Comparison of ENCODE assay signal across 25 mouse cellular contexts in the genomic region with DNA sequence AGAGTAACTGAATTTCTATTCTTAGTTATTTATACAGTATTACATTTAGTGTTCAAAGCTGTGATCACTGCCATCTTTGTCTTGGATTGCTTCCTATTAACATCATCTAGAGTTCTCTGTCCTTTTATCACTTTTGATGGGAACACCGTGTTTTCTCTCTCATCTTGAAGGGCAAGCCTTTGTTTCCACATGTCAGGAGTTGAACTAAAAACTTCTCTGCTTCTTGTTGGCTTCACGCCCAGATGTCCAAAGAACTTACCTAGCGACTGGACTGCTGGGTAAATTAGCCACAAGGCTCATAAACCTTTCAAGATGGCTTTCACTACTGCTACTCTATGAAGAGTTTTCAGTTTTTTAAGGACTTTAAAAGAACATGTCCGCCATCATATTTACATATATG.
DNase-seq lines count a peak whose midpoint lies in the region; ATAC-seq lines count a peak whose summit lies in the region.
"Had no signal": no experiment of that assay in that cellular context is flagged by ENCODE, and none has a peak within 500 bp of the region (broad histone marks: within the 10 kb centered on the region; RNA-seq: fewer than 3 reads in every experiment).

No protein-coding gene starts in this region.

- H3K36me3 ChIP-seq in heart, embryonic 12.5 days = peaks cover 18% of the 10 kb centered on the region
- H3K36me3 ChIP-seq: forebrain, embryonic 12.5 days; forebrain, embryonic 15.5 days; hindbrain, embryonic 12.5 days; hindbrain, embryonic 15.5 days had no signal

- H3K4me2 ChIP-seq in heart, embryonic 12.5 days = no peak overlapping the region
- H3K4me2 ChIP-seq: embryonic facial prominence, embryonic 12.5 days; embryonic facial prominence, embryonic 15.5 days; forebrain, embryonic 12.5 days; forebrain, embryonic 15.5 days; hindbrain, embryonic 12.5 days; hindbrain, embryonic 15.5 days had no signal

- no peaks in the 10 kb centered on the region for H3K9me3 ChIP-seq in heart, embryonic 12.5 days (replicated peaks)
- H3K9me3 ChIP-seq: embryonic facial prominence, embryonic 12.5 days; embryonic facial prominence, embryonic 15.5 days; forebrain, embryonic 12.5 days; forebrain, embryonic 15.5 days; G1E; heart, embryonic 10.5 days; hindbrain, embryonic 12.5 days; hindbrain, embryonic 15.5 days had no signal

- H3K4me3 ChIP-seq in heart, embryonic 12.5 days = no peak overlapping the region
- H3K4me3 ChIP-seq: embryonic facial prominence, embryonic 12.5 days; embryonic facial prominence, embryonic 15.5 days; forebrain, embryonic 12.5 days; forebrain, embryonic 15.5 days; heart, adult 2 months; heart, embryonic 10.5 days; hindbrain, embryonic 12.5 days; hindbrain, embryonic 15.5 days had no signal

- H3K27ac ChIP-seq in heart, embryonic 12.5 days (ENCODE audit: poor library complexity, severe bottlenecking) = no peak overlapping the region
- H3K27ac ChIP-seq: embryonic facial prominence, embryonic 12.5 days; embryonic facial prominence, embryonic 15.5 days; forebrain, embryonic 12.5 days; forebrain, embryonic 15.5 days; heart, adult 2 months; heart, embryonic 10.5 days; hindbrain, embryonic 12.5 days; hindbrain, embryonic 15.5 days had no signal

- no peak overlapping the region for H3K9ac ChIP-seq in heart, embryonic 12.5 days
- H3K9ac ChIP-seq: embryonic facial prominence, embryonic 12.5 days; embryonic facial prominence, embryonic 15.5 days; forebrain, embryonic 12.5 days; forebrain, embryonic 15.5 days; hindbrain, embryonic 12.5 days; hindbrain, embryonic 15.5 days had no signal

- ATAC-seq in heart, embryonic 12.5 days (ENCODE audit: insufficient number of reproducible peaks, low FRiP score) = no peak
- ATAC-seq: forebrain, embryonic 15.5 days; Patski had no signal

- WGBS in heart, embryonic 12.5 days = 70% methylated on average over 4 of the region's 4 CpGs

- DNase-seq in heart, adult 11 months = peak; percentile 65
- peak; percentile 41 to 54 for DNase-seq in kidney, postnatal 25 days
- no peak for DNase-seq in kidney, adult 9 months
- peak; percentile 86 for DNase-seq in fat pad, adult 2 months (ENCODE audit: extremely low read depth, low read depth, low spot score)
- DNase-seq in testis, postnatal 10 days (ENCODE audit: low spot score) = peak; percentile 68
- DNase-seq in layer of hippocampus, postnatal 25 days (ENCODE audit: extremely low spot score in 1 of 2, low spot score in 1 of 2) = no peak
- DNase-seq: adrenal gland, postnatal 10 days; adrenal gland, postnatal 36 days; B cell, adult 2 months; cerebellum, adult 18-20 months; cerebellum, adult 9-10 months; cerebellum, postnatal 25 days; gastrocnemius, postnatal 14 days; heart, adult 2 months had no signal

- H3K4me1 ChIP-seq in heart, embryonic 12.5 days (replicated peaks) = peaks cover 4% of the 10 kb centered on the region; the same call in 1 of the 2 replicates
- H3K4me1 ChIP-seq: embryonic facial prominence, embryonic 12.5 days; embryonic facial prominence, embryonic 15.5 days; forebrain, embryonic 12.5 days; forebrain, embryonic 15.5 days; heart, embryonic 10.5 days; hindbrain, embryonic 12.5 days; hindbrain, embryonic 15.5 days had no signal

- no peaks in the 10 kb centered on the region for H3K27me3 ChIP-seq in heart, embryonic 12.5 days (replicated peaks)
- H3K27me3 ChIP-seq: CH12.LX; embryonic facial prominence, embryonic 12.5 days; embryonic facial prominence, embryonic 15.5 days; forebrain, embryonic 12.5 days; forebrain, embryonic 15.5 days; hindbrain, embryonic 12.5 days; hindbrain, embryonic 15.5 days; Patski had no signal

Comparison
In these comparisons a context has a peak if more than half of its experiments do, and no peak if none do; other contexts are left out.
1. DNase-seq: peak in heart, adult 11 months (single experiment), kidney, postnatal 25 days (2 of 2), fat pad, adult 2 months (single experiment) and testis, postnatal 10 days (single experiment); none in kidney, adult 9 months (single experiment) and layer of hippocampus, postnatal 25 days (0 of 2).